Mouse (Mus musculus): ENCODE measurements around the gene Daam1. TPM values are rescaled to one million over a fixed set of nuclear protein-coding genes. Genes with fewer than 3 reads are reported as not detected.

Gene Daam1
- polyA plus RNA-seq, 1 experiment, result 52.8 TPM

GRCm38 (mm10) chr12:71807306-71807705 is 23.6 kb upstream of the Daam1 start:
- TF ChIP-seq FLI1 (IDR thresholded peaks at IDR 0.05; ENCODE audit: low read length), result no peak
- no peak for TF ChIP-seq GATA1 (IDR thresholded peaks at IDR 0.05; ENCODE audit: borderline replicate concordance, low read length)
- Histone ChIP-seq H3K4me3 (replicated peaks) (no peak overlapping the region), H3K9me3 (no peaks in the 10 kb centered on the region), H3K27me3 (replicated peaks) (peaks cover 2% of the 10 kb centered on the region), H3K4me1 (no peaks in the 10 kb centered on the region), H3K36me3 (replicated peaks; ENCODE audit: low read length) (no peaks in the 10 kb centered on the region)

DNA sequence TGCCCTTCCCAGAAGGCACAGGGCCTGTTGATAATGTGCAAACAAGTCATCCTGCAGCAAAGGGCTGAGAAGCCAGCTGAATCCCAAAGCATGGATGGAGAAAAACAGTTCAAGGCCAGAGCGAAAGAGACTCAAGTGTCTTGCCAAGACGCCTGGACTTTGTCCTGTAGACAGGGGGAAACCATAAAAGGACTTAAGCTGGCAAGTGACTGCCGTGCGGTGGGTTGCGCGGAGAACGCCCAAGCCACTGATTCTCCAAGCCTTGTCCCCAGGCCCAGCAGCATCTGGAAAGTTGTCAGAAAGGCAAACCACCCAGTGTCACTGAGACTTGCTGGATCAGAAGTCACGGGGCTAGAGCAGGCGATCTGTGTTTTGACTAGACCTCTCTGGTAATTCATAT is 22.2 kb upstream of the Daam1 start:
- H3K36me3 ChIP-seq (replicated peaks; ENCODE audit: low read length), result no peaks in the 10 kb centered on the region
- no peaks in the 10 kb centered on the region for H3K4me1 ChIP-seq
- TF ChIP-seq GATA1 (IDR thresholded peaks at IDR 0.05; ENCODE audit: borderline replicate concordance, low read length), result no peak
- TF ChIP-seq FLI1 (IDR thresholded peaks at IDR 0.05; ENCODE audit: low read length), result no peak
- no peak overlapping the region for H3K4me3 ChIP-seq (replicated peaks)
- H3K9me3 ChIP-seq, result no peaks in the 10 kb centered on the region
- H3K27me3 ChIP-seq (replicated peaks), result peaks cover 4% of the 10 kb centered on the region

GRCm38 (mm10) chr12:71809550-71809949 is 21.3 kb upstream of the Daam1 start:
- no peak for TF ChIP-seq FLI1 (IDR thresholded peaks at IDR 0.05; ENCODE audit: low read length)
- TF ChIP-seq GATA1 (IDR thresholded peaks at IDR 0.05; ENCODE audit: borderline replicate concordance, low read length), result no peak

GRCm38 (mm10) chr12:71812567-71812966 is 18.3 kb upstream of the Daam1 start:
- Histone ChIP-seq H3K4me3 (replicated peaks) (no peak overlapping the region), H3K4me1 (peaks cover 12% of the 10 kb centered on the region), H3K9me3 (no peaks in the 10 kb centered on the region), H3K27me3 (replicated peaks) (peaks cover 8% of the 10 kb centered on the region), H3K36me3 (replicated peaks; ENCODE audit: low read length) (no peaks in the 10 kb centered on the region)
- no peak for TF ChIP-seq FLI1 (IDR thresholded peaks at IDR 0.05; ENCODE audit: low read length)
- no peak for TF ChIP-seq GATA1 (IDR thresholded peaks at IDR 0.05; ENCODE audit: borderline replicate concordance, low read length)

More at GRCm38 (mm10) chr12:71809550-71809949, 21.3 kb upstream of the Daam1 start:
- Histone ChIP-seq H3K4me3 (replicated peaks) (no peak overlapping the region), H3K9me3 (no peaks in the 10 kb centered on the region), H3K4me1 (no peaks in the 10 kb centered on the region), H3K27me3 (replicated peaks) (peaks cover 6% of the 10 kb centered on the region), H3K36me3 (replicated peaks; ENCODE audit: low read length) (no peaks in the 10 kb centered on the region)

GRCm38 (mm10) chr12:71813251-71813650 is 17.6 kb upstream of the Daam1 start:
- H3K27me3 ChIP-seq (replicated peaks), result peaks cover 8% of the 10 kb centered on the region
- H3K9me3 ChIP-seq, result no peaks in the 10 kb centered on the region
- H3K4me3 ChIP-seq (replicated peaks), result no peak overlapping the region
- TF ChIP-seq FLI1 (IDR thresholded peaks at IDR 0.05; ENCODE audit: low read length), result no peak
- no peak for TF ChIP-seq GATA1 (IDR thresholded peaks at IDR 0.05; ENCODE audit: borderline replicate concordance, low read length)
- no peaks in the 10 kb centered on the region for H3K36me3 ChIP-seq (replicated peaks; ENCODE audit: low read length)
- H3K4me1 ChIP-seq, result peaks cover 19% of the 10 kb centered on the region

DNA sequence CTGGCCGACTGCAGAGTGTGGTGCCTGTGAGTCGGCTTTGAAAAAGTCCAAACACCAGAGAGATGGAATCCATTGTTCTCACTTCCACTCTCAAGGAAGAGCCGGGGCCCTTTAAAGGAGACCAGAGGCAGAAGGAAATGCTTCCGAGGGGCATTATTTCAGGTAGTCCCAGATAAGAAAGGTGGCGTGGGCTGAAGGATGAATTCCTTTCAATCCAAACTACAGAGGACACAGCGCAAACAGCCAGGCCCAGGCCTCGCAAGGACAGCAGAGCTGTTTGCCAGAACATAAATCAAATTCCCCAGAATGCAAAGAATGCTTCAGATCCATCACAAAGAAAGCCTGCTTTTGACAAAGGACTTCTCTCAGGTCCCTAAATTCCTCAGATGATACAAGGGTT is 17.1 kb upstream of the Daam1 start:
- peaks cover 8% of the 10 kb centered on the region for H3K27me3 ChIP-seq (replicated peaks)
- no peaks in the 10 kb centered on the region for H3K9me3 ChIP-seq
- H3K4me1 ChIP-seq, result peaks cover 24% of the 10 kb centered on the region
- H3K36me3 ChIP-seq (replicated peaks; ENCODE audit: low read length), result no peaks in the 10 kb centered on the region
- H3K4me3 ChIP-seq (replicated peaks), result no peak overlapping the region
- no peak for TF ChIP-seq GATA1 (IDR thresholded peaks at IDR 0.05; ENCODE audit: borderline replicate concordance, low read length)
- TF ChIP-seq FLI1 (IDR thresholded peaks at IDR 0.05; ENCODE audit: low read length), result no peak

DNA sequence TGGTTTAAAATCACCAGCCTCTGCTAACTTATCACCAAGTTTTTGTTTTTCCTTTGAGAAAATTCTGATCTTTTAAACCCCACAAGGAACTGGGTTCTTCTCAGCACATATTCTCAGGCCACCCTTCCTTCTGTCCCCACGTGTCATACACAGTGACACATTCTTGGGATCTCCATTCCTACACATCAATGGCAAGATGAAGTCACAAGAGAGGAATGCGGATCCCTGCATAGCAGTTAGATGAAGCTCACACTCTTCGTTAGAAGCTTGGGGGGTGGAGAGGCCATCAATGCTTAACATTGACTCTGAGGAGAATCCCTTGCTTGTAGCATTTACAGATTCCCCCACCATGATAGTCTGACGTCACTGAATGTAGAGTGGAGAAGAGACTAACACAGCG is 10.8 kb upstream of the Daam1 start:
- H3K27me3 ChIP-seq (replicated peaks), result peaks cover 2% of the 10 kb centered on the region
- no peaks in the 10 kb centered on the region for H3K9me3 ChIP-seq
- TF ChIP-seq FLI1 (IDR thresholded peaks at IDR 0.05; ENCODE audit: low read length) (no peak), GATA1 (IDR thresholded peaks at IDR 0.05; ENCODE audit: borderline replicate concordance, low read length) (no peak)
- peaks cover 54% of the 10 kb centered on the region for H3K4me1 ChIP-seq
- H3K4me3 ChIP-seq (replicated peaks), result no peak overlapping the region
- H3K36me3 ChIP-seq (replicated peaks; ENCODE audit: low read length), result no peaks in the 10 kb centered on the region

DNA sequence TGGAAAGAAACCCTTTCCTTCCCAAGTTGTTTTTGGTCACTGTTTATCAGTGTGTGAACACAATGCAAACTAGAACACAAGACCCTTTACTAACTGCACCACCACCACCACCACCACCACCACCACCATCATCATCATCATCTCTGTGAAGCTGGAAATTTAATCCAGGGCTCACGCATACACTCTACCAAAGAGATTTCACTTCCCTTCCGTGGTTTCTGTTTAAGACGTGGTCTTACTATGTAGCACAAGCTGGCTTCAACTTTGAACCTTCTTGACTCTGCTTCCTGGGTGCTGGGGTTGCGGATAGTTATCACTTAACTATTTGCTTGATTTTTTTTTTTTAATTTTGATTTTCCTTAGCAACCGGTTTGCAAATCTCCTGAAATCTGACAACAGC is 9.6 kb upstream of the Daam1 start:
- TF ChIP-seq GATA1 (IDR thresholded peaks at IDR 0.05; ENCODE audit: borderline replicate concordance, low read length) (no peak), FLI1 (IDR thresholded peaks at IDR 0.05; ENCODE audit: low read length) (no peak)
- H3K27me3 ChIP-seq (replicated peaks), result no peaks in the 10 kb centered on the region
- H3K9me3 ChIP-seq, result no peaks in the 10 kb centered on the region
- H3K4me1 ChIP-seq, result peaks cover 57% of the 10 kb centered on the region
- H3K4me3 ChIP-seq (replicated peaks), result no peak overlapping the region
- no peaks in the 10 kb centered on the region for H3K36me3 ChIP-seq (replicated peaks; ENCODE audit: low read length)

DNA sequence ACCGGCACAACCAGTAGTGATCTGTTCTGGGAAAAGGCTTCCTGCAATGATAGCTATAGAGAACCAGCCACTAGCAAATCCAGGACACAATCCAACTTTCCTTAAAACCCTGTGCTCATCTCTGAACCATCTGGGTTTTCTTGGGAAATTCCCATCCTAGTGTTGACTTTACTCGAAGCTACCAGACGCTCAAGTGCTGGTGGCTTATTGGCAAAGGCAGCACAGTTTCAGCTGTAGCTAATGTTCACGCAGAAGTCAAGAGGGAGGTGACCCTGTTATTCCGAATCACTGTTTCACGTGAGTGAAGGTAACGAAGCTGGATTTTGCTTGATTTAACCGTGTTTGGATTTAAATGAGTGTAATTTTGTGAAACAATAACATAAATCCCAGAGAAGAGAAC is 9.1 kb upstream of the Daam1 start:
- Histone ChIP-seq H3K4me3 (replicated peaks) (no peak overlapping the region), H3K36me3 (replicated peaks; ENCODE audit: low read length) (no peaks in the 10 kb centered on the region), H3K4me1 (peaks cover 55% of the 10 kb centered on the region), H3K27me3 (replicated peaks) (no peaks in the 10 kb centered on the region), H3K9me3 (no peaks in the 10 kb centered on the region)
- TF ChIP-seq GATA1 (IDR thresholded peaks at IDR 0.05; ENCODE audit: borderline replicate concordance, low read length) (no peak), FLI1 (IDR thresholded peaks at IDR 0.05; ENCODE audit: low read length) (no peak)

- Histone ChIP-seq H3K27me3 (replicated peaks) (peaks cover 2% of the 10 kb centered on the region), H3K9me3 (no peaks in the 10 kb centered on the region), H3K4me3 (replicated peaks) (no peak overlapping the region), H3K4me1 (peaks cover 61% of the 10 kb centered on the region), H3K36me3 (replicated peaks; ENCODE audit: low read length) (no peaks in the 10 kb centered on the region)
- TF ChIP-seq FLI1 (IDR thresholded peaks at IDR 0.05; ENCODE audit: low read length) (no peak), GATA1 (IDR thresholded peaks at IDR 0.05; ENCODE audit: borderline replicate concordance, low read length) (no peak)
Measured at GRCm38 (mm10) chr12:71824927-71825326, 6.0 kb upstream of the Daam1 start.

DNA sequence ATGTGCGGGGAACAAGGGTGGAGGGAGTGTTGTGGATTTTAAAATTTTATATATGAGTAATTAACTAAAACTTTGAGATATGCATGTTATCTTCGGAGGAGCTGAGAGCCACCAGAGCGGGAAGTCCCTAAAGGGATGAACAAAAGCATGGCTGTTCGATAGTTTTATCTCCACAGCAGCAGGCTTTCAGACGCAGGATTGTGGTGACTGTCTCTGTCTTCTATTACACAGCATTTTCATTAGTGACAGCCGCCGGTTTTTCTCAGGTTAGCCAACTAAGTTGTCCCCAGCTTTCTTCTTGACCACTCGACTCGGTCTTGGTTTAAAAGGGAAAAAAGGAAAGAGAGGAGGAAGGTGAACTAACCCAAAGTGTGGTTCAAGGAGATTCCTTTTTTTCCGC is 739 bp upstream of the Daam1 start:
- Histone ChIP-seq H3K4me3 (replicated peaks) (peak overlapping the region; percentile 97), H3K9me3 (no peaks in the 10 kb centered on the region), H3K27me3 (replicated peaks) (peaks cover 2% of the 10 kb centered on the region), H3K4me1 (peaks cover 55% of the 10 kb centered on the region), H3K36me3 (replicated peaks; ENCODE audit: low read length) (peaks cover 26% of the 10 kb centered on the region)
- TF ChIP-seq GATA1 (IDR thresholded peaks at IDR 0.05; ENCODE audit: borderline replicate concordance, low read length) (peak; percentile 80; the same call in 1 of the 3 replicates), FLI1 (IDR thresholded peaks at IDR 0.05; ENCODE audit: low read length) (no peak)
